Mouse (Mus musculus) kidney, adult 2 months (tissue): ENCODE data around the gene Atxn10.

Source experiments
- CTCF ChIP-seq: fragments of 200-500 bp; conservative IDR thresholded peaks from 2 replicates; pipeline ENCODE4 v1.5.1; 2011; ENCODE audit warnings: low read depth, mild to moderate bottlenecking, control low read depth, low read length, moderate library complexity, mixed read lengths; ENCODE audit not compliant: insufficient read depth, insufficient read length
- POLR2A ChIP-seq: fragments of 200-500 bp; IDR thresholded peaks from one replicate; pipeline ENCODE4 v1.6.1; 2011; ENCODE audit warnings: low read depth, low read length, control low read depth

GRCm38 (mm10) chr15:85406846-85407245 is 70.8 kb downstream of the Atxn10 start:
- TF ChIP-seq CTCF: no peak
- TF ChIP-seq POLR2A: no peak
